Mouse (Mus musculus) ES-Bruce4 (cell line): ENCODE measurements around the gene Mtmr11. TPM values are rescaled to one million over a fixed set of nuclear protein-coding genes. Genes with fewer than 3 reads are reported as not detected.

ENCODE experiments used
- H3K27ac ChIP-seq: 2 replicates; pipeline ENCODE4 v1.5.1; 2012; ENCODE audit warnings: low read length, inconsistent platforms; ENCODE audit not compliant: insufficient read depth
- H3K27me3 ChIP-seq: 2 replicates; pipeline ENCODE4 v1.6.1; 2012; ENCODE audit warnings: mild to moderate bottlenecking, low read length, inconsistent platforms; ENCODE audit not compliant: control insufficient read depth, poor library complexity, insufficient read depth, severe bottlenecking
- H3K36me3 ChIP-seq: 2 replicates; pipeline ENCODE4 v1.6.1; 2012; ENCODE audit warnings: inconsistent platforms, mild to moderate bottlenecking, low read length, moderate library complexity; ENCODE audit not compliant: control insufficient read depth, poor library complexity, insufficient read depth, severe bottlenecking
- H3K4me1 ChIP-seq: one replicate; pipeline ENCODE4 v1.8.1; 2011; ENCODE audit warnings: low read length; ENCODE audit not compliant: control insufficient read depth, insufficient read depth
- H3K4me3 ChIP-seq: 2 replicates; pipeline ENCODE4 v1.5.1; 2011; ENCODE audit warnings: low read depth, mild to moderate bottlenecking, low read length
- H3K9ac ChIP-seq: 2 replicates; pipeline ENCODE4 v1.6.1; 2012; ENCODE audit warnings: low read depth, mild to moderate bottlenecking, inconsistent platforms; ENCODE audit not compliant: poor library complexity, severe bottlenecking
- H3K9me3 ChIP-seq: replicated peaks from 2 replicates; pipeline ENCODE4 v1.6.1; 2012; ENCODE audit warnings: mild to moderate bottlenecking, low read length, inconsistent platforms; ENCODE audit not compliant: control insufficient read depth, poor library complexity, insufficient read depth, severe bottlenecking
- CTCF ChIP-seq: IDR thresholded peaks from one replicate; pipeline ENCODE4 v1.8.1; 2011; ENCODE audit warnings: low read depth, low read length
- EP300 ChIP-seq: IDR thresholded peaks from 2 replicates; pipeline ENCODE4 v1.6.1; 2011; ENCODE audit warnings: low read depth, low read length; ENCODE audit not compliant: insufficient read depth
- POLR2A ChIP-seq: IDR thresholded peaks from one replicate; pipeline ENCODE4 v1.8.1; 2011; ENCODE audit warnings: low read length; ENCODE audit not compliant: insufficient read depth
- polyA plus RNA-seq: library from polyadenylated mRNA; stranded (reverse); fragments of >200 nt; gene quantifications from 2 replicates; pipeline ENCODE4 v1.2.4, GENCODE M21; 2011; ENCODE audit warnings: low read depth; ENCODE audit not compliant: missing spikeins, insufficient read depth, insufficient read length

Gene Mtmr11
- polyA plus RNA-seq, 1 experiment = 4.3 TPM

DNA sequence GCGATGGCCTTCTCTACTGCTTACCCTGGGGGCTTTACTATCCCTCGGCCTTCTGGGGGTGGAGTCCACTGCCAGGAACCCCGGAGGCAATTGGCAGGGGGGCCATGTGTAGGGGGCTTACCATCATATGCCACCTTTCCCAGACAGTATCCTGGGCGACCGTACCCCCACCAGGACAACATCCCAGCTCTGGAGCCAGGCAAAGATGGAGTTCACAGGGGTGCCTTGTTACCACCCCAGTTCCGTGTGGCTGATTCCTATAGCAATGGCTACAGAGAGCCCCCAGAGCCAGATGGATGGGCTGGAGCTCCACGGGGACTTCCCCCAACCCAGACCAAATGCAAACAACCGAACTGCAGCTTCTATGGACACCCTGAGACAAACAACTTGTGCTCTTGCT is 6.3 kb upstream of the Mtmr11 start:
- Histone ChIP-seq H3K9ac (no peak overlapping the region), H3K27ac (no peak overlapping the region), H3K9me3 (no peaks in the 10 kb centered on the region), H3K4me1 (peaks cover 2% of the 10 kb centered on the region), H3K4me3 (no peak overlapping the region), H3K27me3 (no peaks in the 10 kb centered on the region), H3K36me3 (peaks cover 9% of the 10 kb centered on the region)
- TF ChIP-seq EP300 = no peak
- TF ChIP-seq CTCF = no peak
- no peak for TF ChIP-seq POLR2A

- Histone ChIP-seq H3K4me1 (peaks cover 5% of the 10 kb centered on the region), H3K36me3 (no peaks in the 10 kb centered on the region), H3K27ac (no peak overlapping the region), H3K4me3 (no peak overlapping the region), H3K27me3 (no peaks in the 10 kb centered on the region), H3K9ac (no peak overlapping the region), H3K9me3 (no peaks in the 10 kb centered on the region)
- no peak for TF ChIP-seq POLR2A
- TF ChIP-seq EP300 = no peak
- no peak for TF ChIP-seq CTCF
Observed at GRCm38 (mm10) chr3:96159820-96160219, 2.0 kb upstream of the Mtmr11 start.

DNA sequence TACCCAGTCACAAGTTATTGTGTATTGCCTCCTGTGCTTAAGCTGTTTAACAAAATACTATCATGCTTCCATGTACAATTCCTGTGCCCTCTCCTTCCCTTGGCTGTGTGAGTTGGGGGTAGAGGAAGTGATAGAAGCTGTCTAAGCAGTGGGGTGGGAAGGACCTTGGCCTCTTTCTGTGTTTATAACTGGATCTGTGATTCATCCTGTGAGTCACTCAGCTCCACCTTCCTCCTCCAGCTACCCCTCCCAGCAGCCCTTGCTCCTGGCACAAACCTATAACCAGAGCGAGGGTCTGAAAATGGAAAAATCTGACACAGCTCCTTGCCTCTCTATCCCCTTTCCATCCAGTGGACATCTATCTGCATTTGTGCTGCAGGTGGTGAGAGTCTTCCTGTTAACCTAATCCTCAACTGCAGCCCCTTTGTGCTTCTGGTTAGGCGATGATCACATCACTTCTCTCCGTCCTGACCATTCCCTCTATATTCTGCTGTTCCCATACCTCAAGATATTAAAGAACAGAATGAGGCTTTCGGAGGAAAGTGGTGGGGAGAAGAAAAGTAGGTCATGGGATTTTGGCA is 1.5 kb upstream of the Mtmr11 start:
- peak overlapping the region; percentile 86 for H3K27ac ChIP-seq
- H3K27me3 ChIP-seq = no peaks in the 10 kb centered on the region
- H3K9me3 ChIP-seq = no peaks in the 10 kb centered on the region
- H3K4me1 ChIP-seq = peaks cover 5% of the 10 kb centered on the region
- H3K36me3 ChIP-seq = no peaks in the 10 kb centered on the region
- H3K9ac ChIP-seq = no peak overlapping the region
- no peak overlapping the region for H3K4me3 ChIP-seq
- TF ChIP-seq EP300 = no peak

DNA sequence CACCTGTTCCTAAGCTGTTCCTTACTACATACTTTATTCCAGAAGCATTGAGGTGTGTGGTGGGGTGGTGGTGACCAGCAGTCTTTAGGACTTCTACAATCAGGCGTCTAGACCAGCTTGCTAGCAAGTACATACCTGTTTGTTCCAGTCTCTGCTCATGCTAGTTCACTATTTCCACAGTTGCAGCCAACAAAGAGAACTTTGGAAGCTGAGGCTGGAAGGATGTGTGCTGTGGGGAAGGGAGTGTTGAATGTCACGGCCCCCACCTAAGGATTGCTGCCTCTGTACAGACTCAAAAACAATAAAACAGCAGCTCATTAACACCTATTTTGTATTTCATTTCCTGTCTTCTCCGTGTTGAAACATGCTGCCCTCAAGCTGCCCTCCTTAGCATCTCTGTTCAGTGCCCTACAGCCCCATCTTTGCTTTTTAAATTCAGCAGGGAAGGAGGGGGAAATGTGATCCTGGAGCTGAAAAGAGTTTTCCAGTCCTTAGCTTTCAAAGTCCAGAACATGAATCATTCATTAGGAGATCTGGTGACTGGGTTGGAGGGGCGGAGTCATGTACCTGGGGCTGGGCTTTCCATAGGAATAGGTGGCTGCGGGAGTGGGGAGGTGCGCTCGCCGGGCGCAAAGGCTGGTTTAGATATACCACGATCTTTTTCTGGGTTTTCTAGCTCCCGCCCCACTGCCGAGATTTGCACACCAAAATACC is 844 bp upstream of the Mtmr11 start:
- peaks cover 5% of the 10 kb centered on the region for H3K4me1 ChIP-seq
- peak overlapping the region; percentile 86 for H3K27ac ChIP-seq
- no peaks in the 10 kb centered on the region for H3K9me3 ChIP-seq
- TF ChIP-seq CTCF (no peak), POLR2A (no peak), EP300 (peak; percentile 12; the same call in 1 of the 2 replicates)
- H3K9ac ChIP-seq = peak overlapping the region; percentile 42
- no peaks in the 10 kb centered on the region for H3K36me3 ChIP-seq
- peak overlapping the region; percentile 64 for H3K4me3 ChIP-seq
- no peaks in the 10 kb centered on the region for H3K27me3 ChIP-seq

- TF ChIP-seq POLR2A = no peak
- TF ChIP-seq CTCF = no peak
- TF ChIP-seq EP300 = no peak
- Histone ChIP-seq H3K27me3 (no peaks in the 10 kb centered on the region), H3K4me1 (peaks cover 5% of the 10 kb centered on the region), H3K4me3 (no peak overlapping the region), H3K9me3 (no peaks in the 10 kb centered on the region), H3K36me3 (no peaks in the 10 kb centered on the region), H3K9ac (no peak overlapping the region), H3K27ac (no peak overlapping the region)
Observed at GRCm38 (mm10) chr3:96163040-96163439, 1.2 kb downstream of the Mtmr11 start.

DNA sequence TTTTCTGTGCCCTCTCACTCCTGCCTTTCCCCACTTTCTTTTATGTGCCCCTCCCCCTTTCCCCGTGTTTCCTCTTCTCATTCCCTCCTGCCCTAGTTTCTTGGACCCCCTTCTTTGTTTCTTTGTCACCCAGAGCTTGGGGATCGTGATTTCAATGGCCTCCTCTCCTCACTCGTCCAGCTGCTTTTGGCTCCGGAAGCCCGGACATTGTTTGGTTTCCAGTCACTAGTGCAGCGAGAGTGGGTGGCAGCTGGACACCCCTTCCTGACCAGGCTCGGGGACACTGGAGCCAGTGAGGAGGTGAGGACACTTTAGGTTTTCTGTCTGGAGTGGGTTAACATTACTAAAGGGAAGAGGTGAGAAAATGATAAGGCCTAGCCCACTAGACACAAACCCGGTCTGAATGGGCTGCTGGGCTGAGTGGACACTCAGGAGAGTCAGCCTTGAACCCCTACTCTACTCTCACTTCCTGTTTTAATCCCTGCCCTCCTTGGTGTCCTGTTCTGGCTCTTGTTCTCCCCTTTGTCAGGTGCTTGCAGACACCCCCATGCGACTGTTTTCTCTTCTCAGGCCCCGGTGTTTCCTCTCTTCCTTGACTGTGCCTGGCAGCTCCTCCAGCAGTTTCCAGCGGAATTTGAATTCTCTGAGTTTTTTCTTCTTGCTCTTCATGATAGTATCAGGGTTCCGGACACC is 6.8 kb downstream of the Mtmr11 start:
- H3K36me3 ChIP-seq = 0 out of 2 replicates have a peak, but pooled peaks cover under 1% of the 10 kb centered on the region
- H3K9me3 ChIP-seq = no peaks in the 10 kb centered on the region
- H3K9ac ChIP-seq = no peak overlapping the region
- no peak for TF ChIP-seq CTCF
- TF ChIP-seq EP300 = no peak
- no peak for TF ChIP-seq POLR2A
- H3K27ac ChIP-seq = no peak overlapping the region
- H3K27me3 ChIP-seq = no peaks in the 10 kb centered on the region
- H3K4me1 ChIP-seq = peaks cover 5% of the 10 kb centered on the region
- H3K4me3 ChIP-seq = no peak overlapping the region
